Mouse (Mus musculus): Measurements from ENCODE around the gene Zfp992.
"Not testable (repeated sequence)": the region's sequence is repeated elsewhere in the genome, so short reads cannot be mapped to it uniquely, and the experiment has no call there.

DNA sequence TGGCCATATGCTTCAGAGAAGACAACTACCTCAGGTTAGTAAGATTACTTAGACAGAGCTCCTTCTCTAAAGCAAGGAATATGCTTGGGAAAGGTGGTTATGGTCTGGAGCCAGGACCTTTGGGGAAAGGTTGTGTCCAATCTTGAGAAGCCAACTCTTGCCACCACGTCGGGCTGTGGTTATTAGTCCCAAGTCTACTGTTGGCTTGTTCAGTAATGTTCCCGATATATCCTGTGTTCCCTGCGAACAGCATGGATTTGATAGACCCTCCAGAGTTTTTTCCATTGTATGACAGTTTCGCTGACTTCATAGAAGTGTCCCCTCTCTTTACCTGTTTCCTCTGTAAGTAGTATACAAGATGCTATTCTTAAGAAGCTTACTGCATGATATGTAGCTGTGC, 888 bp downstream of the Zfp992 start:
- TF ChIP-seq POLR2A (IDR thresholded peaks at IDR 0.05; ENCODE audit: control insufficient read depth in 1 of 2, insufficient read depth in 1 of 2, low read depth in 1 of 2, low read length in 2 of 2, poor library complexity in 1 of 2); POLR2AphosphoS2 (IDR thresholded peaks at IDR 0.05; ENCODE audit: low read length); CTCF (IDR thresholded peaks at IDR 0.05 in 2 of 3, conservative IDR thresholded peaks at IDR 0.05 in 1 of 3; ENCODE audit: control insufficient read depth in 1 of 3, insufficient read depth in 1 of 3, low read depth in 2 of 3, low read length in 3 of 3, poor library complexity in 1 of 3, severe bottlenecking in 1 of 3); E2F4 (IDR thresholded peaks at IDR 0.05; ENCODE audit: borderline replicate concordance, low read depth, low read length); TCF12 (IDR thresholded peaks at IDR 0.05; ENCODE audit: low read depth, low read length); HCFC1 (IDR thresholded peaks at IDR 0.05; ENCODE audit: low read depth, low read length); GABPA (IDR thresholded peaks at IDR 0.05; ENCODE audit: low read depth, low read length); GATA1 (IDR thresholded peaks at IDR 0.05; ENCODE audit: low read depth, low read length); MAX (IDR thresholded peaks at IDR 0.05; ENCODE audit: low read length); ZC3H11A (IDR thresholded peaks at IDR 0.05; ENCODE audit: low read depth, low read length); NRF1 (IDR thresholded peaks at IDR 0.05; ENCODE audit: insufficient read depth, low read depth, low read length, poor library complexity, severe bottlenecking); BHLHE40 (IDR thresholded peaks at IDR 0.05; ENCODE audit: borderline replicate concordance, low read depth, low read length); EP300 (IDR thresholded peaks at IDR 0.05; ENCODE audit: low read depth in 1 of 2, low read length in 2 of 2): not testable (repeated sequence)
